ENCODE assay signal across 22 mouse cellular contexts in the genomic region with DNA sequence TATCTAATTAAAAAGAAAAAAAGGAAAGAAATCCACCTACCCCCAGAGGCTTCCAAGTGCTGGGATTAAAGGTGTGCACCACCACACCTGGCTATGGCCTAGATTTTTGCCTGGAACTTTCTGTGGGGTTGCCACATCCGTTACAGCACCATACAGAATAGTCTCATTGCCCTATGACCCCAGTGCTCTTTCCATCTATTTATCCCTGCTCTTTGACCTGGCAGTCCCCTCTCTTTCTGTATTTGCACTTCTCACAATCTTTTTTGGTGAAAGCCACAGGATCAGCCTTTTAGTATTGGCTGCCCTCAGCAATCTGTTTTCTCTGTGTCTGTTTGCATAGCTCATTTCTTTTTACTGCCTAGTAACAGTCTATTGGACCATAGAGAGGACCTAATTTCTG.
DNase-seq lines count a peak whose midpoint lies in the region; ATAC-seq and TF ChIP-seq lines count a peak whose summit lies in the region.
"Had no signal": no experiment of that assay in that cellular context is flagged by ENCODE, and none has a peak within 500 bp of the region (broad histone marks: within the 10 kb centered on the region; RNA-seq: fewer than 3 reads in every experiment).

No protein-coding gene starts in this region.

- no peak for TF ChIP-seq CTCF in liver, adult 2 months (IDR thresholded peaks at IDR 0.05; ENCODE audit: low read depth, low read length)
- TF ChIP-seq CTCF in liver, postnatal 0 days (IDR thresholded peaks at IDR 0.05; ENCODE audit: low read depth) = no peak

- H3K79me2 ChIP-seq in liver, adult 2 months (ENCODE audit: control insufficient read depth, insufficient read depth, low read length) = no peaks in the 10 kb centered on the region

- H3K27ac ChIP-seq in liver, adult 2 months (replicated peaks; ENCODE audit: insufficient read depth, low read depth, low read length) = no peak overlapping the region
- H3K27ac ChIP-seq in liver, embryonic 12.5 days = no peak overlapping the region
- no peak overlapping the region for H3K27ac ChIP-seq in liver, embryonic 15.5 days (replicated peaks)
- no peak overlapping the region; the same call in 1 of the 2 replicates for H3K27ac ChIP-seq in liver, embryonic 16.5 days (ENCODE audit: low read length)
- H3K27ac ChIP-seq in liver, embryonic 11.5 days (ENCODE audit: low read depth, low read length) = no peak overlapping the region
- no peak overlapping the region for H3K27ac ChIP-seq in liver, postnatal 0 days (ENCODE audit: low read depth)

- H3K4me3 ChIP-seq in liver, adult 2 months (ENCODE audit: insufficient read depth, low read depth, low read length) = no peak overlapping the region
- no peak overlapping the region for H3K4me3 ChIP-seq in liver, embryonic 12.5 days
- no peak overlapping the region for H3K4me3 ChIP-seq in liver, embryonic 15.5 days (replicated peaks)
- no peak overlapping the region for H3K4me3 ChIP-seq in liver, embryonic 16.5 days (ENCODE audit: low read depth, low read length)
- H3K4me3 ChIP-seq in liver, embryonic 11.5 days (ENCODE audit: low read depth, low read length) = no peak overlapping the region
- H3K4me3 ChIP-seq in liver, postnatal 0 days (ENCODE audit: low read depth, low read length) = no peak overlapping the region

- no peaks in the 10 kb centered on the region for H3K36me3 ChIP-seq in liver, adult 2 months (ENCODE audit: control insufficient read depth, insufficient read depth, low read length)
- H3K36me3 ChIP-seq in liver, embryonic 12.5 days = no peaks in the 10 kb centered on the region
- H3K36me3 ChIP-seq in liver, embryonic 15.5 days (replicated peaks) = no peaks in the 10 kb centered on the region
- no peaks in the 10 kb centered on the region for H3K36me3 ChIP-seq in liver, embryonic 16.5 days (ENCODE audit: control insufficient read depth, insufficient read depth)
- H3K36me3 ChIP-seq in liver, embryonic 11.5 days (ENCODE audit: control insufficient read depth, insufficient read depth, low read length) = no peaks in the 10 kb centered on the region
- no peaks in the 10 kb centered on the region for H3K36me3 ChIP-seq in liver, postnatal 0 days (replicated peaks; ENCODE audit: insufficient read depth, low read length)
- H3K36me3 ChIP-seq: G1E had no signal

- WGBS in liver, adult 2 months = 7% methylated on average over 1 of the region's 1 CpGs
- WGBS in liver, embryonic 12.5 days (ENCODE audit: insufficient replicate concordance) = 36% methylated on average over 1 of the region's 1 CpGs
- whole genome bisulfite sequencing in liver, embryonic 15.5 days (ENCODE audit: insufficient replicate concordance) = 57% methylated on average over 1 of the region's 1 CpGs
- WGBS in liver, embryonic 16.5 days (ENCODE audit: insufficient replicate concordance) = 25% methylated on average over 1 of the region's 1 CpGs
- 42% methylated on average over 1 of the region's 1 CpGs for whole genome bisulfite sequencing in liver, embryonic 11.5 days
- 44% methylated on average over 1 of the region's 1 CpGs for WGBS in liver, postnatal 0 days (ENCODE audit: insufficient replicate concordance)

- H3K4me1 ChIP-seq in liver, adult 2 months (ENCODE audit: control insufficient read depth, insufficient read depth, low read length) = peaks cover 2% of the 10 kb centered on the region; the same call in 1 of the 2 replicates
- H3K4me1 ChIP-seq in liver, embryonic 12.5 days = no peaks in the 10 kb centered on the region
- no peaks in the 10 kb centered on the region for H3K4me1 ChIP-seq in liver, embryonic 15.5 days (replicated peaks)
- H3K4me1 ChIP-seq in liver, embryonic 16.5 days (ENCODE audit: control insufficient read depth, low read depth, low read length) = no peaks in the 10 kb centered on the region
- no peaks in the 10 kb centered on the region for H3K4me1 ChIP-seq in liver, embryonic 11.5 days (replicated peaks; ENCODE audit: control insufficient read depth, insufficient read depth, low read length)
- H3K4me1 ChIP-seq in liver, postnatal 0 days (ENCODE audit: insufficient read depth) = no peaks in the 10 kb centered on the region

- no peak overlapping the region for H3K4me2 ChIP-seq in liver, embryonic 12.5 days
- no peak overlapping the region for H3K4me2 ChIP-seq in liver, embryonic 15.5 days
- no peak overlapping the region for H3K4me2 ChIP-seq in liver, embryonic 16.5 days (ENCODE audit: low read depth, low read length)
- H3K4me2 ChIP-seq in liver, embryonic 11.5 days = no peak overlapping the region
- H3K4me2 ChIP-seq in liver, postnatal 0 days (ENCODE audit: low read depth, low read length) = no peak overlapping the region

- no peak for ATAC-seq in liver, embryonic 12.5 days
- peak; percentile 54 for ATAC-seq in liver, embryonic 15.5 days (ENCODE audit: insufficient read depth)
- ATAC-seq in liver, embryonic 16.5 days (ENCODE audit: low read depth) = peak; percentile 65; the same call in 1 of the 2 replicates
- ATAC-seq in liver, embryonic 11.5 days (replicated peaks; ENCODE audit: low FRiP score) = no peak
- peak; percentile 59 for ATAC-seq in liver, postnatal 0 days
- ATAC-seq: activated CD4-positive, CD25-positive, alpha-beta regulatory T cell, adult 4 months; CD4-positive, CD25-positive, alpha-beta regulatory T cell, adult 4 months; Patski had no signal

- peak; percentile 89 for DNase-seq in liver, adult 2 months (ENCODE audit: extremely low read depth, low read depth, low spot score)
- no peak for DNase-seq in liver
- no peak for DNase-seq in liver, embryonic 11.5 days (ENCODE audit: low spot score)
- DNase-seq in liver, postnatal 0 days = no peak
- no peak for DNase-seq in heart, adult 18-20 months
- DNase-seq: adrenal gland, adult 2 months; adrenal gland, adult 8-10 months; adrenal gland, postnatal 10 days; adrenal gland, postnatal 14 days; adrenal gland, postnatal 25 days; adrenal gland, postnatal 36 days; B cell, adult 2 months; cerebellum, adult 11 months; cerebellum, adult 11-12 months had no signal

- no peak for TF ChIP-seq POLR2A in liver, adult 2 months (IDR thresholded peaks at IDR 0.05; ENCODE audit: extremely low read depth, insufficient read depth, low read length)

- no peaks in the 10 kb centered on the region for H3K27me3 ChIP-seq in liver, adult 2 months (ENCODE audit: control insufficient read depth, insufficient read depth, low read length)
- peaks cover 1% of the 10 kb centered on the region; the same call in 1 of the 2 replicates for H3K27me3 ChIP-seq in liver, embryonic 12.5 days (replicated peaks)
- H3K27me3 ChIP-seq in liver, embryonic 15.5 days = no peaks in the 10 kb centered on the region
- no peaks in the 10 kb centered on the region for H3K27me3 ChIP-seq in liver, embryonic 16.5 days (ENCODE audit: control insufficient read depth, insufficient read depth, low read depth, low read length)
- peaks cover 3% of the 10 kb centered on the region; the same call in 1 of the 2 replicates for H3K27me3 ChIP-seq in liver, embryonic 11.5 days (replicated peaks; ENCODE audit: control insufficient read depth, insufficient read depth, low read length)
- H3K27me3 ChIP-seq in liver, postnatal 0 days (ENCODE audit: insufficient read depth, low read length) = no peaks in the 10 kb centered on the region
- H3K27me3 ChIP-seq: CH12.LX had no signal

- no peak for TF ChIP-seq EP300 in liver, postnatal 0 days (IDR thresholded peaks at IDR 0.05; ENCODE audit: low read depth)

- no peak overlapping the region for H3K9ac ChIP-seq in liver, adult 2 months (ENCODE audit: low read depth, low read length)
- H3K9ac ChIP-seq in liver, embryonic 12.5 days = no peak overlapping the region
- no peak overlapping the region for H3K9ac ChIP-seq in liver, embryonic 15.5 days
- H3K9ac ChIP-seq in liver, embryonic 16.5 days (ENCODE audit: low read depth, low read length) = no peak overlapping the region
- no peak overlapping the region for H3K9ac ChIP-seq in liver, embryonic 11.5 days (ENCODE audit: low read depth, low read length)
- no peak overlapping the region for H3K9ac ChIP-seq in liver, postnatal 0 days (replicated peaks)

- no peaks in the 10 kb centered on the region for H3K9me3 ChIP-seq in liver, embryonic 12.5 days (replicated peaks)
- H3K9me3 ChIP-seq in liver, embryonic 15.5 days (replicated peaks) = no peaks in the 10 kb centered on the region
- no peaks in the 10 kb centered on the region for H3K9me3 ChIP-seq in liver, embryonic 16.5 days (replicated peaks; ENCODE audit: control insufficient read depth, low read length)
- H3K9me3 ChIP-seq in liver, embryonic 11.5 days (ENCODE audit: control insufficient read depth, low read length) = no peaks in the 10 kb centered on the region
- no peaks in the 10 kb centered on the region for H3K9me3 ChIP-seq in liver, postnatal 0 days (ENCODE audit: low read length)
- H3K9me3 ChIP-seq: G1E had no signal

Comparison
In these comparisons a context has a peak if more than half of its experiments do, and no peak if none do; other contexts are left out.
1. ATAC-seq: peak in liver, embryonic 15.5 days (single experiment), liver, embryonic 16.5 days (single experiment) and liver, postnatal 0 days (single experiment); none in liver, embryonic 12.5 days (single experiment) and liver, embryonic 11.5 days (single experiment).